Mouse (Mus musculus) CH12.LX (cell line): ENCODE data around the gene Pkdcc. TPM values are rescaled to one million over a fixed set of nuclear protein-coding genes. Genes with fewer than 3 reads are reported as not detected.

Source experiments
- DNase-seq: peaks from one replicate; pipeline ENCODE4 v3.0.0-alpha.2; 2013; ENCODE audit errors: extremely low read depth
- H3K27ac ChIP-seq: 2 replicates; pipeline ENCODE4 v1.5.1; 2012; ENCODE audit warnings: low read depth, mild to moderate bottlenecking, control low read depth, moderate library complexity; ENCODE audit not compliant: insufficient read depth
- H3K27me3 ChIP-seq: replicated peaks from 2 replicates; pipeline ENCODE3; 2012; ENCODE audit warnings: inconsistent platforms
- H3K36me3 ChIP-seq, 2 experiments: replicated peaks in 1 of 2; 2 replicates each; pipeline versions ENCODE3 to v1.6.1; 2012; ENCODE audit warnings: inconsistent platforms in 1 of 2, low read length in 1 of 2, mild to moderate bottlenecking in 1 of 2, mixed read lengths in 1 of 2, moderate library complexity in 1 of 2; ENCODE audit not compliant: control insufficient read depth in 1 of 2, insufficient read depth in 1 of 2
- H3K4me1 ChIP-seq, 2 experiments: 2 replicates each; pipeline ENCODE4 v1.6.1; 2012; ENCODE audit warnings: inconsistent platforms in 1 of 2, moderate library complexity in 1 of 2; ENCODE audit not compliant: insufficient read depth in 2 of 2, control insufficient read depth in 1 of 2
- H3K4me2 ChIP-seq: 2 replicates; pipeline ENCODE4 v1.6.1; 2012; ENCODE audit warnings: low read depth, mild to moderate bottlenecking, control low read depth; ENCODE audit not compliant: poor library complexity, insufficient read depth, severe bottlenecking
- H3K4me3 ChIP-seq, 3 experiments: fragments of 150-350 bp in 1 of 3; sonication (generic) in 1 of 3; replicated peaks in 1 of 3; 2 replicates each; pipeline versions ENCODE3 to v1.5.1; 2011 to 2012; ENCODE audit warnings: low read depth in 2 of 3, low read length in 2 of 3, mild to moderate bottlenecking in 2 of 3, moderate library complexity in 2 of 3, control low read depth in 1 of 3, improper control_type of control experiment in 1 of 3, inconsistent platforms in 1 of 3, mixed read lengths in 1 of 3; ENCODE audit not compliant: poor library complexity in 1 of 3
- H3K79me2 ChIP-seq: replicated peaks from 2 replicates; pipeline ENCODE4 v1.6.1; 2012; ENCODE audit warnings: mild to moderate bottlenecking, moderate library complexity; ENCODE audit not compliant: control insufficient read depth, poor library complexity, insufficient read depth, severe bottlenecking; ENCODE audit errors: extremely low read depth
- H3K9ac ChIP-seq: 2 replicates; pipeline ENCODE4 v1.6.1; 2012; ENCODE audit warnings: low read depth, mild to moderate bottlenecking, control low read depth, moderate library complexity; ENCODE audit not compliant: insufficient read depth
- H3K9me3 ChIP-seq: replicated peaks from 2 replicates; pipeline ENCODE3; 2012; ENCODE audit warnings: low read length, inconsistent platforms, mixed read lengths
- BHLHE40 ChIP-seq: IDR thresholded peaks from 2 replicates; pipeline ENCODE4 v1.6.1; 2011; ENCODE audit warnings: mild to moderate bottlenecking, low read depth, low read length, improper control_type of control experiment
- E2F4 ChIP-seq: IDR thresholded peaks from 2 replicates; pipeline ENCODE4 v1.6.1; 2011; ENCODE audit warnings: low read depth, low read length, improper control_type of control experiment; ENCODE audit not compliant: insufficient replicate concordance
- MXI1 ChIP-seq: IDR thresholded peaks from 2 replicates; pipeline ENCODE4 v1.6.1; 2011; ENCODE audit warnings: mild to moderate bottlenecking, low read depth, low read length, improper control_type of control experiment
- NELFE ChIP-seq: IDR thresholded peaks from 2 replicates; pipeline ENCODE4 v1.6.1; 2011; ENCODE audit warnings: low read depth, low read length, improper control_type of control experiment
- RCOR1 ChIP-seq: conservative IDR thresholded peaks from 2 replicates; pipeline ENCODE4 v1.6.1; 2012; ENCODE audit warnings: low read depth, mild to moderate bottlenecking, inconsistent platforms, low read length, improper control_type of control experiment
- TBP ChIP-seq: conservative IDR thresholded peaks from 2 replicates; pipeline ENCODE4 v1.6.1; 2011; ENCODE audit warnings: low read depth, low read length, improper control_type of control experiment
- UBTF ChIP-seq: IDR thresholded peaks from 2 replicates; pipeline ENCODE4 v1.6.1; 2012; ENCODE audit warnings: low read depth, mild to moderate bottlenecking, inconsistent platforms, low read length, improper control_type of control experiment, moderate library complexity
- dilution Hi-C: fragments of 300-500 bp; cut with MboI; formaldehyde crosslinking; loops from 2 replicates; pipeline ENCODE4 v1.14.3; 2020; ENCODE audit warnings: low sequenced_read_pairs; ENCODE audit not compliant: extremely low pct_unique_long_range_greater_than_20kb, extremely low pct_ligation_motif_present
- in situ Hi-C: fragments of 300-500 bp; cut with MboI; formaldehyde crosslinking; loops from 3 replicates; pipeline ENCODE4 v1.14.3; 2019; ENCODE audit warnings: low sequenced_read_pairs, low pct_ligation_motif_present, low pct_unique_long_range_greater_than_20kb, mixed read lengths
- polyA plus RNA-seq: library from polyadenylated mRNA; unstranded; fragments of >175 nt; gene quantifications from 2 replicates; pipeline ENCODE4 v1.2.1, GENCODE M21; 2012; ENCODE audit warnings: low read depth; ENCODE audit not compliant: insufficient read length
- total RNA-seq, 2 experiments: library from RNA; depleted of rRNA; stranded (reverse); fragments of 300-350 nt in 1 of 2; fragments of >200 nt in 1 of 2; gene quantifications; 2 replicates each; pipeline ENCODE4 v1.2.3; 2012 to 2014

Pkdcc gene
- total RNA-seq (2012; rRNA removed) (1.5 and 3.7 TPM in 2 replicates), total RNA-seq (2014; rRNA removed) (3.3 and 4.3 TPM in 2 replicates), polyA plus RNA-seq (2.8 and 4.2 TPM in 2 replicates)

GRCm38 (mm10) chr17:83214674-83215528 is at the start of gene Pkdcc:
Gene Pkdcc, plus strand, starts transcription at chr17:83215292.
- peak within 1 kb of the TSS; percentile 20 to 72 (median 67) for H3K4me3 ChIP-seq
- H3K79me2 ChIP-seq = no peaks in the 10 kb centered on the region
- dilution Hi-C loops (no loop called here), in situ Hi-C loops (no loop called here)
- H3K27me3 ChIP-seq = no peaks in the 10 kb centered on the region
- H3K36me3 ChIP-seq = no peaks in the 10 kb centered on the region
- H3K9ac ChIP-seq = peak within 1 kb of the TSS; percentile 80
- H3K4me2 ChIP-seq = peak within 1 kb of the TSS; percentile 96
- peaks cover 6 to 30% of the 10 kb centered on the region in 2 experiments for H3K4me1 ChIP-seq
- no peak within 1 kb of the TSS for H3K27ac ChIP-seq
- TF ChIP-seq BHLHE40 (peak; percentile 8; the same call in 1 of the 2 replicates), NELFE (no peak), UBTF (peak; percentile 63; the same call in 1 of the 2 replicates), MXI1 (0 out of 2 replicates have a peak, but pooled peaks have one; percentile 14)
- peak; percentile 45 for DNase-seq
- H3K9me3 ChIP-seq = no peaks in the 10 kb centered on the region

- Histone ChIP-seq H3K9ac (no peak overlapping the region), H3K27me3 (peaks cover 3% of the 10 kb centered on the region), H3K4me2 (no peak overlapping the region), H3K4me1 (peaks cover 4 to 13% of the 10 kb centered on the region in 2 experiments; a peak in 2 of 4 replicates), H3K27ac (no peak overlapping the region), H3K79me2 (no peaks in the 10 kb centered on the region), H3K4me3 (no peak overlapping the region), H3K9me3 (peaks cover 3% of the 10 kb centered on the region), H3K36me3 (no peaks in the 10 kb centered on the region)
- in situ Hi-C loops = no loop called here
- dilution Hi-C loops = no loop called here
- no peak for DNase-seq
- no peak for TF ChIP-seq TBP
These were observed 48.9 kb upstream of the Pkdcc start for GRCm38 (mm10) chr17:83166195-83166594.

- H3K27me3 ChIP-seq = no peaks in the 10 kb centered on the region
- no peaks in the 10 kb centered on the region for H3K36me3 ChIP-seq
- no peak for DNase-seq
- TF ChIP-seq E2F4 (no peak), RCOR1 (no peak)
- dilution Hi-C loops = no loop called here
- H3K4me3 ChIP-seq = no peak overlapping the region
- H3K79me2 ChIP-seq = no peaks in the 10 kb centered on the region
- H3K9me3 ChIP-seq = peaks cover 29% of the 10 kb centered on the region
- H3K9ac ChIP-seq = no peak overlapping the region
- H3K27ac ChIP-seq = no peak overlapping the region
- no peak overlapping the region for H3K4me2 ChIP-seq
- H3K4me1 ChIP-seq = peaks cover 0 to 5% of the 10 kb centered on the region in 2 experiments; a peak in 1 of 4 replicates
- in situ Hi-C loops = no loop called here
These were observed 38.9 kb upstream of the Pkdcc start for GRCm38 (mm10) chr17:83176146-83176545.
